Mouse (Mus musculus) limb, embryonic 13.5 days (tissue): Measurements from ENCODE around the gene Ung. TPM values are rescaled to one million over a fixed set of nuclear protein-coding genes. Genes with fewer than 3 reads are reported as not detected.
A peak's percentile ranks its signal among the peaks of the same experiment; 100 is the strongest.

Source experiments
- ATAC-seq: fragments of 200-750 bp; cut with Nextera tagmentation; 2 replicates; pipeline ENCODE4 v1.8.0; 2017; ENCODE audit warnings: low read depth, moderate number of reproducible peaks, moderate TSS enrichment; ENCODE audit not compliant: low FRiP score
- H3K27ac ChIP-seq: fragments of 300-500 bp; sonication (generic); 2 replicates; pipeline ENCODE4 v1.5.1; 2015; ENCODE audit warnings: inconsistent platforms, mild to moderate bottlenecking, moderate library complexity
- H3K27me3 ChIP-seq: fragments of 300-500 bp; sonication (generic); 2 replicates; pipeline ENCODE4 v1.6.1; 2015; ENCODE audit warnings: mild to moderate bottlenecking, inconsistent platforms
- H3K36me3 ChIP-seq: fragments of 300-500 bp; sonication (generic); 2 replicates; pipeline ENCODE4 v1.6.1; 2015; ENCODE audit warnings: inconsistent platforms, mild to moderate bottlenecking, moderate library complexity
- H3K4me1 ChIP-seq: fragments of 300-500 bp; sonication (generic); 2 replicates; pipeline ENCODE4 v1.6.1; 2015; ENCODE audit warnings: inconsistent platforms
- H3K4me2 ChIP-seq: fragments of 300-500 bp; sonication (generic); replicated peaks from 2 replicates; pipeline ENCODE4 v1.6.1; 2015; ENCODE audit warnings: inconsistent platforms, mild to moderate bottlenecking, moderate library complexity
- H3K4me3 ChIP-seq: fragments of 300-500 bp; sonication (generic); 2 replicates; pipeline ENCODE4 v1.5.1; 2015; ENCODE audit warnings: moderate library complexity, mild to moderate bottlenecking, inconsistent platforms
- H3K9ac ChIP-seq: fragments of 300-500 bp; sonication (generic); 2 replicates; pipeline ENCODE4 v1.6.1; 2015; ENCODE audit warnings: mild to moderate bottlenecking, inconsistent platforms
- H3K9me3 ChIP-seq: fragments of 300-500 bp; sonication (generic); 2 replicates; pipeline ENCODE4 v1.6.1; 2016; ENCODE audit warnings: inconsistent platforms
- WGBS: fragments of 180-500 bp; shearing (Covaris S2); methylation state at CpG from one replicate; pipeline ENCODE4 v1.1.7; 2015; 5-methylcytosine and 5-hydroxymethylcytosine counted together
- polyA plus RNA-seq: library from polyadenylated mRNA; unstranded; fragments of >200 nt; fragmentation: Nextera tagmentation; extraction: Ambion mirVana; gene quantifications from 2 replicates; pipeline ENCODE4 v1.2.1, GENCODE M21; 2015

Gene Ung
- 46.9 and 48.3 TPM in 2 replicates for polyA plus RNA-seq

GRCm38 (mm10) chr5:114130211-114130605 lies at the start of gene Ung:
TSS of gene Ung (plus strand) at chr5:114130386.
- Histone ChIP-seq H3K27ac (peak within 1 kb of the TSS; percentile 71), H3K4me1 (peaks cover 32% of the 10 kb centered on the region), H3K36me3 (peaks cover 17% of the 10 kb centered on the region), H3K9me3 (no peaks in the 10 kb centered on the region), H3K4me2 (peak within 1 kb of the TSS; percentile 96), H3K4me3 (peak within 1 kb of the TSS; percentile 85), H3K27me3 (no peaks in the 10 kb centered on the region), H3K9ac (peak within 1 kb of the TSS; percentile 74)
- peak; percentile 49; the same call in 1 of the 2 replicates for ATAC-seq
- WGBS = under 1% methylated on average over 28 of the region's 29 CpGs

GRCm38 (mm10) chr5:114085501-114085900 lies 44.7 kb upstream of the Ung start:
- H3K4me1 ChIP-seq = no peaks in the 10 kb centered on the region
- 82% methylated on average over 14 of the region's 14 CpGs for WGBS
- no peak overlapping the region for H3K9ac ChIP-seq
- no peak for ATAC-seq
- H3K4me2 ChIP-seq = no peak overlapping the region
- H3K27me3 ChIP-seq = 0 out of 2 replicates have a peak, but pooled peaks cover 2% of the 10 kb centered on the region
- H3K4me3 ChIP-seq = no peak overlapping the region
- no peaks in the 10 kb centered on the region for H3K36me3 ChIP-seq
- no peak overlapping the region for H3K27ac ChIP-seq
- H3K9me3 ChIP-seq = no peaks in the 10 kb centered on the region

GRCm38 (mm10) chr5:114087875-114088480 lies 42.2 kb upstream of the Ung start:
- peaks cover 23% of the 10 kb centered on the region for H3K27me3 ChIP-seq
- WGBS = 66% methylated on average over 12 of the region's 12 CpGs
- ATAC-seq = no peak

GRCm38 (mm10) chr5:114090421-114091013 lies 39.7 kb upstream of the Ung start:
- H3K36me3 ChIP-seq = no peaks in the 10 kb centered on the region
- no peak overlapping the region for H3K4me3 ChIP-seq
- ATAC-seq = no peak
- 28% methylated on average over 7 of the region's 7 CpGs for WGBS
- no peak overlapping the region for H3K9ac ChIP-seq
- H3K9me3 ChIP-seq = no peaks in the 10 kb centered on the region
- peaks cover 7% of the 10 kb centered on the region; the same call in 1 of the 2 replicates for H3K4me1 ChIP-seq
- H3K4me2 ChIP-seq = peak overlapping the region; percentile 60; the same call in 1 of the 2 replicates
- no peak overlapping the region for H3K27ac ChIP-seq
- H3K27me3 ChIP-seq = peaks cover 23% of the 10 kb centered on the region

More at GRCm38 (mm10) chr5:114087875-114088480, 42.2 kb upstream of the Ung start:
- H3K9me3 ChIP-seq = no peaks in the 10 kb centered on the region
- no peak overlapping the region for H3K4me3 ChIP-seq
- peaks cover 7% of the 10 kb centered on the region; the same call in 1 of the 2 replicates for H3K4me1 ChIP-seq
- H3K9ac ChIP-seq = no peak overlapping the region
- H3K4me2 ChIP-seq = no peak overlapping the region
- no peaks in the 10 kb centered on the region for H3K36me3 ChIP-seq
- no peak overlapping the region for H3K27ac ChIP-seq

- no peaks in the 10 kb centered on the region for H3K9me3 ChIP-seq
- peaks cover 23% of the 10 kb centered on the region for H3K27me3 ChIP-seq
- peak within 1 kb of the TSS; percentile 27 for H3K4me3 ChIP-seq
- H3K36me3 ChIP-seq = no peaks in the 10 kb centered on the region
- 3% methylated on average over 35 of the region's 40 CpGs for WGBS
- peak within 1 kb of the TSS; percentile 60 for H3K4me2 ChIP-seq
- peak; percentile 40; the same call in 1 of the 2 replicates for ATAC-seq
- H3K9ac ChIP-seq = 0 out of 2 replicates have a peak within 1 kb of the TSS, but pooled peaks have one; percentile 31
- peaks cover 7% of the 10 kb centered on the region; the same call in 1 of the 2 replicates for H3K4me1 ChIP-seq
- H3K27ac ChIP-seq = no peak within 1 kb of the TSS
Observed at GRCm38 (mm10) chr5:114091057-114091807, 39.0 kb upstream of the Ung start, which contains the start of gene Svop. TSS of gene Svop (minus strand) at chr5:114091570.

GRCm38 (mm10) chr5:114099709-114100389 lies 30.3 kb upstream of the Ung start:
- Histone ChIP-seq H3K27me3 (no peaks in the 10 kb centered on the region), H3K4me2 (peak overlapping the region; percentile 99), H3K36me3 (peaks cover 25% of the 10 kb centered on the region), H3K4me3 (peak overlapping the region; percentile 97), H3K9me3 (no peaks in the 10 kb centered on the region), H3K4me1 (peaks cover 14% of the 10 kb centered on the region), H3K27ac (peak overlapping the region; percentile 39), H3K9ac (peak overlapping the region; percentile 98)
- peak; percentile 93 for ATAC-seq
- WGBS = 9% methylated on average over 37 of the region's 37 CpGs

GRCm38 (mm10) chr5:114100390-114101099 lies 29.6 kb upstream of the Ung start:
- H3K36me3 ChIP-seq = peaks cover 32% of the 10 kb centered on the region
- no peak overlapping the region; the same call in 1 of the 2 replicates for H3K27ac ChIP-seq
- H3K27me3 ChIP-seq = no peaks in the 10 kb centered on the region
- WGBS = 2% methylated on average over 59 of the region's 64 CpGs
- H3K9me3 ChIP-seq = no peaks in the 10 kb centered on the region
- peak overlapping the region; percentile 98 for H3K9ac ChIP-seq
- H3K4me3 ChIP-seq = peak overlapping the region; percentile 97
- peaks cover 14% of the 10 kb centered on the region for H3K4me1 ChIP-seq
- H3K4me2 ChIP-seq = peak overlapping the region; percentile 99
- peak; percentile 58; the same call in 1 of the 2 replicates for ATAC-seq

- Histone ChIP-seq H3K27ac (no peak overlapping the region), H3K9ac (no peak overlapping the region), H3K9me3 (no peaks in the 10 kb centered on the region), H3K4me1 (peaks cover 14% of the 10 kb centered on the region), H3K4me3 (no peak overlapping the region), H3K4me2 (no peak overlapping the region), H3K27me3 (no peaks in the 10 kb centered on the region), H3K36me3 (peaks cover 45% of the 10 kb centered on the region)
- no peak for ATAC-seq
- WGBS = 85% methylated on average over 4 of the region's 4 CpGs
Observed at GRCm38 (mm10) chr5:114101873-114102272, 28.3 kb upstream of the Ung start.

- Histone ChIP-seq H3K27ac (no peak overlapping the region), H3K36me3 (peaks cover 53% of the 10 kb centered on the region), H3K4me2 (no peak overlapping the region), H3K27me3 (no peaks in the 10 kb centered on the region), H3K9ac (no peak overlapping the region), H3K4me3 (no peak overlapping the region), H3K9me3 (no peaks in the 10 kb centered on the region), H3K4me1 (peaks cover 14% of the 10 kb centered on the region)
- no peak for ATAC-seq
- 86% methylated on average over 1 of the region's 1 CpGs for WGBS
Observed at GRCm38 (mm10) chr5:114102807-114103206, 27.4 kb upstream of the Ung start.

- 77% methylated on average over 16 of the region's 16 CpGs for WGBS
Observed at GRCm38 (mm10) chr5:114106391-114106935, 23.7 kb upstream of the Ung start.

GRCm38 (mm10) chr5:114113334-114113733 lies 16.9 kb upstream of the Ung start:
- H3K4me3 ChIP-seq = no peak overlapping the region
- H3K27me3 ChIP-seq = no peaks in the 10 kb centered on the region
- no peak overlapping the region for H3K27ac ChIP-seq
- no peak overlapping the region for H3K4me2 ChIP-seq
- no peaks in the 10 kb centered on the region for H3K9me3 ChIP-seq
- H3K9ac ChIP-seq = no peak overlapping the region
- no peak for ATAC-seq
- H3K4me1 ChIP-seq = no peaks in the 10 kb centered on the region
- 85% methylated on average over 6 of the region's 6 CpGs for WGBS
- peaks cover 97% of the 10 kb centered on the region for H3K36me3 ChIP-seq

More at GRCm38 (mm10) chr5:114106391-114106935, 23.7 kb upstream of the Ung start:
- Histone ChIP-seq H3K4me3 (no peak overlapping the region), H3K9ac (no peak overlapping the region), H3K27me3 (no peaks in the 10 kb centered on the region), H3K4me1 (peaks cover under 1% of the 10 kb centered on the region), H3K4me2 (no peak overlapping the region), H3K9me3 (no peaks in the 10 kb centered on the region), H3K27ac (no peak overlapping the region), H3K36me3 (peaks cover 89% of the 10 kb centered on the region)
- no peak for ATAC-seq
